In the genomic region with DNA sequence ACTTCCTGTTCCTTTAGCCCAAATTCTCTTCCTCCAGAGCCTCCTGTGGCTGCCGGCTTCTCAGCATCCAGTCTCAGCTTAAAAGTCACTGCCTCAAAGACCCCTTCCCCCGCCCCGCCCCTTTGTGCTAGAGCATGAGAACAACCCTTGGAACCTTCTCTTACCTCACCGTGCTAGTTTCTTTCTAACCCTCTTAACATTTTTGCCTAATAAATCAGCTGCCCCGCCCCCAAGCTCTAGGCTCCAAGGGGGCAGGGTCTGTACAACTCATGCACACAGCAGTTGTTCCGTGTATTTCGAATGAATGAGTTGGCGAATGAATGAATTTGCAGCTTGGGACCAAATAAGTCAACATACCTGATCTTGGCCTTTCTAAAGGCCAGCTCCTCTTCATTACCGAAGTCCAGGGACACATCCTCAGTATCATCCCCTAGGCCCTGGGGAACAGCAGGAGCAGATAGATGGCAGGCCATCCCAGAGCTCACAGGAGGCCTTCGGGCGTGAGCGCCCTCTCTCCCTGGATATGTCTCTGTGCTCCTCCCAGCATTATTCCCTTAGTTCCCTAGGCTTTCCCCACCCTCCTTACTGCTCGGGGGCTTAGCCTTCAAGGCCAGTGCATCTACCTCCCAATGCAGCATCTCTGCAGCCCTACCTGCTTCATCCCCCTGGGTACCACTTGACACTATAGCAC, we compare ENCODE assay signal across 8 mouse cellular contexts. TPM values are rescaled to one million over a fixed set of nuclear protein-coding genes. Genes with fewer than 3 reads are reported as not detected.
DNase-seq lines count a peak whose midpoint lies in the region; ATAC-seq and TF ChIP-seq lines count a peak whose summit lies in the region.

No protein-coding gene starts in this region.

- H3K27ac ChIP-seq in heart, embryonic 15.5 days, result 0 out of 2 replicates have a peak overlapping the region, but pooled peaks have one; percentile 28
- peak overlapping the region; percentile 84 for H3K27ac ChIP-seq in hindbrain, embryonic 12.5 days
- H3K27ac ChIP-seq in midbrain, postnatal 0 days (ENCODE audit: low read depth, low read length), result peak overlapping the region; percentile 83

- H3K36me3 ChIP-seq in heart, embryonic 15.5 days, result no peaks in the 10 kb centered on the region
- H3K36me3 ChIP-seq in hindbrain, embryonic 12.5 days, result no peaks in the 10 kb centered on the region
- no peaks in the 10 kb centered on the region for H3K36me3 ChIP-seq in midbrain, postnatal 0 days (ENCODE audit: insufficient read depth, low read length)

- intact Hi-C loops in heart, postnatal 25 days (cut with DNase I), result no loop called here
- intact Hi-C loops in left cerebral cortex, postnatal 36 days (cut with DNase I), result loop anchor here (5.0 kb wide), 1 partner anchor 76 kb away; no protein-coding TSS in a partner anchor

- H3K4me1 ChIP-seq in heart, embryonic 15.5 days (replicated peaks), result peaks cover 19% of the 10 kb centered on the region
- peaks cover 34% of the 10 kb centered on the region for H3K4me1 ChIP-seq in hindbrain, embryonic 12.5 days
- H3K4me1 ChIP-seq in midbrain, postnatal 0 days (ENCODE audit: insufficient read depth, low read length), result peaks cover 10% of the 10 kb centered on the region; the same call in 1 of the 2 replicates

- no peak for DNase-seq in heart, postnatal 25 days (ENCODE audit: low spot score)
- peak; percentile 49 for DNase-seq in ZHBTc4 (ENCODE audit: low read depth, low spot score)
- DNase-seq in midbrain, postnatal 0 days (ENCODE audit: low spot score), result peak; percentile 32
- no peak for DNase-seq in T-cell, adult 2 months (ENCODE audit: low spot score)
- no peak for DNase-seq in left cerebral cortex, postnatal 36 days (ENCODE audit: low spot score in 2 of 2)

- peak overlapping the region; percentile 42 for H3K4me3 ChIP-seq in heart, embryonic 15.5 days
- H3K4me3 ChIP-seq in hindbrain, embryonic 12.5 days, result peak overlapping the region; percentile 53
- peak overlapping the region; percentile 66 for H3K4me3 ChIP-seq in midbrain, postnatal 0 days (ENCODE audit: low read depth, low read length)

- ATAC-seq in heart, embryonic 15.5 days (replicated peaks; ENCODE audit: insufficient number of reproducible peaks, insufficient read depth, low FRiP score, low read depth), result 0 out of 2 replicates have a peak, but pooled peaks have one; percentile 23
- peak; percentile 81 for ATAC-seq in hindbrain, embryonic 12.5 days (ENCODE audit: low FRiP score)
- ATAC-seq in midbrain, postnatal 0 days (ENCODE audit: low FRiP score), result peak; percentile 73
- no peak for ATAC-seq in granulocyte monocyte progenitor cell, adult 5-6 weeks (replicated peaks; ENCODE audit: poor library complexity, severe bottlenecking)

- no peak overlapping the region for H3K9ac ChIP-seq in heart, embryonic 15.5 days
- peak overlapping the region; percentile 81 for H3K9ac ChIP-seq in hindbrain, embryonic 12.5 days
- peak overlapping the region; percentile 89 for H3K9ac ChIP-seq in midbrain, postnatal 0 days (replicated peaks; ENCODE audit: low read length, poor library complexity, severe bottlenecking)

- H3K4me2 ChIP-seq in heart, embryonic 15.5 days, result peak overlapping the region; percentile 51
- peak overlapping the region; percentile 82 for H3K4me2 ChIP-seq in hindbrain, embryonic 12.5 days (replicated peaks)
- H3K4me2 ChIP-seq in midbrain, postnatal 0 days (ENCODE audit: low read depth, low read length, poor library complexity, severe bottlenecking), result peak overlapping the region; percentile 72

- 37% methylated on average over 13 of the region's 13 CpGs for WGBS in heart, embryonic 15.5 days
- WGBS in hindbrain, embryonic 12.5 days, result 17% methylated on average over 13 of the region's 13 CpGs
- WGBS in midbrain, postnatal 0 days, result 11% methylated on average over 13 of the region's 13 CpGs

- no peaks in the 10 kb centered on the region for H3K9me3 ChIP-seq in heart, embryonic 15.5 days (replicated peaks)
- no peaks in the 10 kb centered on the region for H3K9me3 ChIP-seq in hindbrain, embryonic 12.5 days (replicated peaks)
- H3K9me3 ChIP-seq in midbrain, postnatal 0 days (ENCODE audit: low read length), result no peaks in the 10 kb centered on the region

- no peak for TF ChIP-seq CTCF in midbrain, postnatal 0 days (IDR thresholded peaks at IDR 0.05)

- H3K27me3 ChIP-seq in heart, embryonic 15.5 days, result no peaks in the 10 kb centered on the region
- no peaks in the 10 kb centered on the region for H3K27me3 ChIP-seq in hindbrain, embryonic 12.5 days
- H3K27me3 ChIP-seq in midbrain, postnatal 0 days (ENCODE audit: insufficient read depth, low read length), result no peaks in the 10 kb centered on the region

RNA-seq across cellular contexts. Expression of gene Tvp23a, which starts 0.4 kb away (rescaled TPM):
- polyA plus RNA-seq in heart, embryonic 15.5 days (2015; fragmentation: Nextera tagmentation; extraction: Ambion mirVana), result 3.4 and 5.4 TPM in 2 replicates
- under 1 TPM; 0.23 to 0.31 TPM for total RNA-seq in heart, postnatal 25 days (2021)
- polyA plus RNA-seq in hindbrain, embryonic 12.5 days (2016; fragmentation: Nextera tagmentation; extraction: Ambion mirVana), result 34.1 TPM in 2 replicates
- total RNA-seq in midbrain, postnatal 0 days (2014; rRNA removed), result 77.6 and 82.0 TPM in 2 replicates
- polyA plus RNA-seq in midbrain, postnatal 0 days (2015; fragmentation: Nextera tagmentation; extraction: Ambion mirVana), result 44.1 and 46.8 TPM in 2 replicates
- total RNA-seq in granulocyte monocyte progenitor cell, adult 5-6 weeks (2014; fragmentation: Nextera tagmentation), result not detected in 2 replicates
- not detected in 2 replicates for total RNA-seq in granulocyte monocyte progenitor cell, adult 5-6 weeks (2017)
- total RNA-seq in left cerebral cortex, postnatal 36 days (2021), result 10 to 100 TPM; 29.8 to 32.2 TPM

RNA-seq across cellular contexts. Expression of gene Ciita, which starts 33.1 kb away (rescaled TPM):
- 0.53 and 2.4 TPM in 2 replicates for polyA plus RNA-seq in heart, embryonic 15.5 days (2015; fragmentation: Nextera tagmentation; extraction: Ambion mirVana)
- total RNA-seq in heart, postnatal 25 days (2021), result under 1 TPM; 0.52 to 0.64 TPM
- 0.35 and 0.37 TPM in 2 replicates for polyA plus RNA-seq in hindbrain, embryonic 12.5 days (2016; fragmentation: Nextera tagmentation; extraction: Ambion mirVana)
- under 0.01 and 0.09 TPM in 2 replicates for total RNA-seq in midbrain, postnatal 0 days (2014; rRNA removed)
- 0.26 and 0.27 TPM in 2 replicates for polyA plus RNA-seq in midbrain, postnatal 0 days (2015; fragmentation: Nextera tagmentation; extraction: Ambion mirVana)
- total RNA-seq in granulocyte monocyte progenitor cell, adult 5-6 weeks (2014; fragmentation: Nextera tagmentation), result 2.3 TPM in 1 of 2 replicates, not detected in the other
- 0.09 and 0.52 TPM in 2 replicates for total RNA-seq in granulocyte monocyte progenitor cell, adult 5-6 weeks (2017)
- under 1 TPM in 1 of 2 experiments, not detected in 1; 0.14 TPM for total RNA-seq in left cerebral cortex, postnatal 36 days (2021)

RNA-seq across cellular contexts. Expression of gene Nubp1, which starts 35.0 kb away (rescaled TPM):
- polyA plus RNA-seq in heart, embryonic 15.5 days (2015; fragmentation: Nextera tagmentation; extraction: Ambion mirVana), result 28.7 and 39.4 TPM in 2 replicates
- 10 to 100 TPM in 1 of 2 experiments, 1 to 10 TPM in 1; 9.4 to 10.5 TPM for total RNA-seq in heart, postnatal 25 days (2021)
- 50.7 and 57.6 TPM in 2 replicates for polyA plus RNA-seq in hindbrain, embryonic 12.5 days (2016; fragmentation: Nextera tagmentation; extraction: Ambion mirVana)
- 33.0 and 37.8 TPM in 2 replicates for total RNA-seq in midbrain, postnatal 0 days (2014; rRNA removed)
- polyA plus RNA-seq in midbrain, postnatal 0 days (2015; fragmentation: Nextera tagmentation; extraction: Ambion mirVana), result 36.1 and 40.3 TPM in 2 replicates
- 45.9 and 48.0 TPM in 2 replicates for total RNA-seq in granulocyte monocyte progenitor cell, adult 5-6 weeks (2014; fragmentation: Nextera tagmentation)
- 41.9 and 58.3 TPM in 2 replicates for total RNA-seq in granulocyte monocyte progenitor cell, adult 5-6 weeks (2017)
- total RNA-seq in left cerebral cortex, postnatal 36 days (2021), result 10 to 100 TPM; 17.4 to 17.6 TPM

RNA-seq across cellular contexts. Expression of gene Tekt5, which starts 51.4 kb away (rescaled TPM):
- 0.87 and 1.1 TPM in 2 replicates for polyA plus RNA-seq in heart, embryonic 15.5 days (2015; fragmentation: Nextera tagmentation; extraction: Ambion mirVana)
- not detected for total RNA-seq in heart, postnatal 25 days (2021)
- polyA plus RNA-seq in hindbrain, embryonic 12.5 days (2016; fragmentation: Nextera tagmentation; extraction: Ambion mirVana), result 0.75 and 0.91 TPM in 2 replicates
- 9.4 and 11.2 TPM in 2 replicates for total RNA-seq in midbrain, postnatal 0 days (2014; rRNA removed)
- 29.3 and 33.7 TPM in 2 replicates for polyA plus RNA-seq in midbrain, postnatal 0 days (2015; fragmentation: Nextera tagmentation; extraction: Ambion mirVana)
- total RNA-seq in granulocyte monocyte progenitor cell, adult 5-6 weeks (2014; fragmentation: Nextera tagmentation), result 0.49 TPM in 1 of 2 replicates, not detected in the other
- total RNA-seq in granulocyte monocyte progenitor cell, adult 5-6 weeks (2017), result not detected in 2 replicates
- total RNA-seq in left cerebral cortex, postnatal 36 days (2021), result 1 to 10 TPM; 7.8 to 8.7 TPM

Comparison
In these comparisons a context has a peak if more than half of its experiments do, and no peak if none do; other contexts are left out.
1. H3K27ac ChIP-seq: peak in every context shown above with its lines; median percentile 84 in hindbrain, embryonic 12.5 days; 83 in midbrain, postnatal 0 days; 28 in heart, embryonic 15.5 days.
2. DNase-seq: peak in ZHBTc4 (single experiment) and midbrain, postnatal 0 days (single experiment); none in heart, postnatal 25 days (single experiment), T-cell, adult 2 months (single experiment) and left cerebral cortex, postnatal 36 days (0 of 2).
3. RNA of gene Tvp23a, which starts 0.4 kb away (total RNA-seq): 77.6 to 82.0 TPM in midbrain, postnatal 0 days and 29.8 to 32.2 TPM in left cerebral cortex, postnatal 36 days; 0.23 to 0.31 TPM in heart, postnatal 25 days and not detected in granulocyte monocyte progenitor cell, adult 5-6 weeks; every median in the first group is over 10 times any median in the second.
4. Peak in every context shown above with its lines, with median percentiles within 50 percentile points of each other: H3K4me2 ChIP-seq and H3K4me3 ChIP-seq.